Mouse (Mus musculus) erythroblast, embryonic 14.5 days (primary cell): Measurements from ENCODE around the gene Siah3. TPM values are rescaled to one million over a fixed set of nuclear protein-coding genes. Genes with fewer than 3 reads are reported as not detected.

Experiments used
- H3K27me3 ChIP-seq: 2 replicates; pipeline ENCODE4 v1.6.1; 2012; ENCODE audit warnings: inconsistent platforms; ENCODE audit not compliant: control insufficient read depth
- H3K36me3 ChIP-seq: 2 replicates; pipeline ENCODE4 v1.6.1; 2012; ENCODE audit warnings: mild to moderate bottlenecking, inconsistent platforms; ENCODE audit not compliant: control insufficient read depth
- H3K4me1 ChIP-seq: 2 replicates; pipeline ENCODE4 v1.6.1; 2012; ENCODE audit warnings: inconsistent platforms; ENCODE audit not compliant: control insufficient read depth
- H3K4me3 ChIP-seq: replicated peaks from 2 replicates; pipeline ENCODE3; 2012; ENCODE audit warnings: moderate library complexity, mild to moderate bottlenecking, inconsistent platforms
- H3K9me3 ChIP-seq: 2 replicates; pipeline ENCODE4 v1.6.1; 2012; ENCODE audit warnings: low read length, inconsistent platforms, mixed read lengths; ENCODE audit not compliant: control insufficient read depth
- GATA1 ChIP-seq: IDR thresholded peaks from 2 replicates; pipeline ENCODE4 v1.6.1; 2012; ENCODE audit warnings: low read length, inconsistent platforms, mixed read lengths
- TAL1 ChIP-seq: IDR thresholded peaks from 3 replicates; pipeline ENCODE4 v1.6.1; 2012; ENCODE audit warnings: low read length, inconsistent platforms, mixed read lengths
- polyA plus RNA-seq: library from polyadenylated mRNA; stranded (reverse); fragments of >175 nt; gene quantifications from 2 replicates; pipeline ENCODE4 v1.2.3, GENCODE M21; 2012

Siah3 gene
- polyA plus RNA-seq, 1 experiment = 0.01 TPM

- Histone ChIP-seq H3K4me3 (no peak overlapping the region), H3K27me3 (peaks cover 29% of the 10 kb centered on the region), H3K4me1 (no peaks in the 10 kb centered on the region), H3K9me3 (no peaks in the 10 kb centered on the region), H3K36me3 (no peaks in the 10 kb centered on the region)
- TF ChIP-seq GATA1 (no peak), TAL1 (no peak)
These were observed 4.2 kb downstream of the Siah3 start for GRCm38 (mm10) chr14:75459991-75460390.

GRCm38 (mm10) chr14:75460436-75460835 lies 4.7 kb downstream of the Siah3 start:
- Histone ChIP-seq H3K36me3 (no peaks in the 10 kb centered on the region), H3K27me3 (peaks cover 28% of the 10 kb centered on the region), H3K4me1 (no peaks in the 10 kb centered on the region), H3K9me3 (no peaks in the 10 kb centered on the region), H3K4me3 (no peak overlapping the region)
- TF ChIP-seq TAL1 (no peak), GATA1 (no peak)

GRCm38 (mm10) chr14:75461770-75462169 lies 6.0 kb downstream of the Siah3 start:
- TF ChIP-seq GATA1 (no peak), TAL1 (no peak)
- Histone ChIP-seq H3K27me3 (peaks cover 15% of the 10 kb centered on the region), H3K9me3 (no peaks in the 10 kb centered on the region), H3K36me3 (no peaks in the 10 kb centered on the region), H3K4me3 (no peak overlapping the region), H3K4me1 (no peaks in the 10 kb centered on the region)

DNA sequence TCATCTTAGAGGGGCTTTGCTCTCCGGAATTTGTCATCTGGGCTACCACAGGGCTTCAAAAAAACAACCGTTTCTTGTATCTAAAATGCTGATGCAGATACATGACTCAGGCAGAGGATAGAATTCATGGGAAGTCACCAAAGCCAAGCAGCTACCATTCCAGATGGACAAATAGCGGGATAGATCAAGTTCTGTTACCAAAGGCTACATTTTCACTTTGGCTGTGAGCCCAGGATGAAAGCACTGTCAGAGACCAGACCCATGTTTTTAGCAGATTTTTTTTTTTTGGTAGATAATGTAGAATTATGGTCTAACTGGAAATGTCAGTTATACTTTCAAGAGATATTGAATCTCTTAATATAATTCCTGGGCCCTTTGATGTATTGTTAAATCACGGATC lies 7.4 kb downstream of the Siah3 start:
- Histone ChIP-seq H3K36me3 (no peaks in the 10 kb centered on the region), H3K4me3 (no peak overlapping the region), H3K27me3 (peaks cover 5% of the 10 kb centered on the region; the same call in 1 of the 2 replicates), H3K4me1 (no peaks in the 10 kb centered on the region), H3K9me3 (no peaks in the 10 kb centered on the region)
- TF ChIP-seq GATA1 = no peak
- TF ChIP-seq TAL1 = no peak

GRCm38 (mm10) chr14:75468941-75469340 lies 13.2 kb downstream of the Siah3 start:
- no peaks in the 10 kb centered on the region for H3K36me3 ChIP-seq
- no peak overlapping the region for H3K4me3 ChIP-seq
- TF ChIP-seq TAL1 (no peak), GATA1 (no peak)
- no peaks in the 10 kb centered on the region for H3K4me1 ChIP-seq
- no peaks in the 10 kb centered on the region for H3K27me3 ChIP-seq
- no peaks in the 10 kb centered on the region for H3K9me3 ChIP-seq

DNA sequence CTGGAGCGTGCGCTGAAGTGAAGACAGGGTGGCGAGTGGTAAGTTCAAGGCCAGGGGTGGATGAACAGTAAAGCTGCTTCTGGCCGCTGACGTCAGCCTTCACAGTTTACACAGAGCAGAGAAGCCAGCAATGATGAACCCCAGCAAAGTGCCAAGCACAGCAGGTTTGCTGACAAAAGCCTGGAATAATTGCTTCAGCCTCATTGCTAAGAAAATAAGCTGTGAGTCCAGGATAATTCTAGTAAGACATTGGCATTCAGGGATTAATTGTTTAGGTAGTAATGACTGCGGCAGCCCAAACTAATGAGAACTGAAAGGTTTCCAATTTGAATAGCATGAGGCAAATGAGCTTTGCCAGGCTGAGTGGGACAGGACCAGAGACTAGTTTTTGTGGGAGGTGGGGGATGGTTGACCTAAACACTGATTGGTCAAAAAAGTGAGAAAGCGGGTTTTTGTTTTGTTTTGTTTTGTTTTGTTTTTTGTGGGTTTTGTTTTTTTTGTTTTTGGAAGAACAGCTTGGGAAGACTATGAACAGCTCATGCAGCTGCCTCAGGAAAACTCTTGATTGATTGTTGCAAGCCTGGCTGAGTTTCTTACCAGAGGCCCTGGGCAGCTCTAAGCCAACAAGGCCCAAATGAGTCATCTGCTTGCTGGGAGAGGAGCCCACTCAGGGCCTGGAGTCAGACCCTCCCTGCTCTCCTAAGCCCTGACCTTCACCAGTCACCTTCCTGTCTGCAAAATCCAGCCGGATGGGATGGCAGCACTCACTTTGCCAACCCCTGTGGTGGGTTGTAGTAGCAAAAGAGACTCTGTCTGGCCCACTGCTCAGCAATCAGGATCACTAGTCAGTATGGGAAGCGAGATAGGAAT lies 17.5 kb downstream of the Siah3 start:
- TF ChIP-seq TAL1 = no peak
- no peak for TF ChIP-seq GATA1
- H3K27me3 ChIP-seq = no peaks in the 10 kb centered on the region

DNA sequence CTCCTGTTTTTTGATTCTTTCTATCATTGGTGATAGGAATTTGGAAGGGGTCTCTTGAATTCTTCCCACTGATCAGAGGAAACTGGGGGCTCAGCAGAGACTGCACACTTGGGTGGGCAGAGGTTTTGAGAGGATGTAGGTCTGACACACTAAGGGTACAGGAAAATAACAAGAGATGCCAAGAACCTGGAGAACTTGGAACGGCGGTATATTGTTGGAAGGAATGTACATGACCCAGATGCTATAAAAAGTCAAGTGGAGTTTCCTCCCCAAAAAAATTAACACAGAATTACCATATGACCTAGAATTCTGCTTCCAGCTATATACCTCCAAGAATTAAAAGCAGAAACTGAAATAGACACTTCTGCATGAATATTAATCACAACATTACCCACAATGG lies 20.1 kb downstream of the Siah3 start:
- H3K27me3 ChIP-seq = no peaks in the 10 kb centered on the region
- no peak overlapping the region for H3K4me3 ChIP-seq

More for the DNA sequence above, 17.5 kb downstream of the Siah3 start:
- H3K36me3 ChIP-seq = no peaks in the 10 kb centered on the region
- no peak overlapping the region for H3K4me3 ChIP-seq
- peaks cover 8% of the 10 kb centered on the region for H3K4me1 ChIP-seq
- no peaks in the 10 kb centered on the region for H3K9me3 ChIP-seq

GRCm38 (mm10) chr14:75482231-75483175 lies 26.7 kb downstream of the Siah3 start:
- Histone ChIP-seq H3K36me3 (no peaks in the 10 kb centered on the region), H3K27me3 (no peaks in the 10 kb centered on the region), H3K9me3 (no peaks in the 10 kb centered on the region; the same call in 1 of the 2 replicates), H3K4me3 (no peak overlapping the region), H3K4me1 (no peaks in the 10 kb centered on the region)
- TF ChIP-seq GATA1 = no peak
- TF ChIP-seq TAL1 = no peak

More for the DNA sequence above, 20.1 kb downstream of the Siah3 start:
- H3K9me3 ChIP-seq = no peaks in the 10 kb centered on the region
- TF ChIP-seq GATA1 (no peak), TAL1 (no peak)
- H3K36me3 ChIP-seq = no peaks in the 10 kb centered on the region
- peaks cover 8% of the 10 kb centered on the region for H3K4me1 ChIP-seq

GRCm38 (mm10) chr14:75483176-75483546 lies 27.4 kb downstream of the Siah3 start:
- Histone ChIP-seq H3K9me3 (no peaks in the 10 kb centered on the region; the same call in 1 of the 2 replicates), H3K4me1 (no peaks in the 10 kb centered on the region), H3K4me3 (no peak overlapping the region), H3K27me3 (no peaks in the 10 kb centered on the region), H3K36me3 (no peaks in the 10 kb centered on the region)
- TF ChIP-seq GATA1 (no peak), TAL1 (no peak)
